Mouse (Mus musculus) embryonic facial prominence, embryonic 12.5 days (tissue): ENCODE measurements around the gene Gpr15. TPM values are rescaled to one million over a fixed set of nuclear protein-coding genes. Genes with fewer than 3 reads are reported as not detected.

Experiments used
- ATAC-seq: fragments of 200-750 bp; cut with Nextera tagmentation; 2 replicates; pipeline ENCODE4 v1.8.0; 2017; ENCODE audit not compliant: insufficient number of reproducible peaks, insufficient read depth, low FRiP score, low TSS enrichment
- H3K27ac ChIP-seq: fragments of 300-500 bp; sonication (generic); 2 replicates; pipeline ENCODE4 v1.5.1; 2016; ENCODE audit warnings: mild to moderate bottlenecking
- H3K27me3 ChIP-seq: fragments of 300-500 bp; sonication (generic); 2 replicates; pipeline ENCODE4 v1.6.1; 2016; ENCODE audit warnings: mild to moderate bottlenecking, moderate library complexity
- H3K36me3 ChIP-seq: fragments of 300-500 bp; sonication (generic); 2 replicates; pipeline ENCODE4 v1.6.1; 2016; ENCODE audit warnings: mild to moderate bottlenecking
- H3K4me1 ChIP-seq: fragments of 300-500 bp; sonication (generic); 2 replicates; pipeline ENCODE4 v1.6.1; 2016
- H3K4me2 ChIP-seq: fragments of 300-500 bp; sonication (generic); replicated peaks from 2 replicates; pipeline ENCODE4 v1.6.1; 2016; ENCODE audit warnings: mild to moderate bottlenecking, moderate library complexity
- H3K4me3 ChIP-seq: fragments of 300-500 bp; sonication (generic); 2 replicates; pipeline ENCODE4 v1.5.1; 2016; ENCODE audit warnings: mild to moderate bottlenecking
- H3K9ac ChIP-seq: fragments of 300-500 bp; sonication (generic); 2 replicates; pipeline ENCODE4 v1.6.1; 2016; ENCODE audit warnings: mild to moderate bottlenecking, moderate library complexity
- H3K9me3 ChIP-seq: fragments of 300-500 bp; sonication (generic); 2 replicates; pipeline ENCODE4 v1.6.1; 2016; ENCODE audit warnings: mild to moderate bottlenecking, moderate library complexity
- WGBS: fragments of 180-500 bp; shearing (Covaris S2); methylation state at CpG from one replicate; pipeline ENCODE4 v1.1.7; 2016; 5-methylcytosine and 5-hydroxymethylcytosine counted together
- polyA plus RNA-seq: library from polyadenylated mRNA; unstranded; fragments of >200 nt; fragmentation: Nextera tagmentation; extraction: Ambion mirVana; gene quantifications from 2 replicates; pipeline ENCODE4 v1.2.1, GENCODE M21; 2016

The Gpr15 gene
- polyA plus RNA-seq, 1 experiment from 2014 or later, result not detected

DNA sequence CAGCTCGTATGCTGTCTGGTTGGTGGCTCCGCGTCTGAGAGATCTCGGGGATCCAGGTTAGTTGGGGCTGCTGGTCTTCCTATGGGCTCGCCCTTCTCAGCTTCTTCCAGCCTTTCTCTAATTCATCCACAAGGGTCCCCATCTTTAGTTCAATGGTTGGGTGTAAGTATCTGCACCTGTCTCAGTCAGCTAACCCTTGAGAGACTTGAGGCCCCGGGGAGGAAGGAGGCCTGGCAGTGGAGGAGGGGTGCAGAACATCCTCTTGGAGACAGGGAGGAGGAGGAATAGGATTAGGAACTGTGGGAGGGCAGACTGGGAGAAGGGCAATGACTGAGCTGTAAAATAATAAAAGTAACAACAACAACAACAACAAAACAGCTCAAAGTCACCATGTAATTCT lies 18.7 kb downstream of the Gpr15 start:
- no peak overlapping the region for H3K9ac ChIP-seq
- H3K27me3 ChIP-seq, result no peaks in the 10 kb centered on the region
- H3K36me3 ChIP-seq, result no peaks in the 10 kb centered on the region
- H3K4me2 ChIP-seq, result no peak overlapping the region
- H3K4me3 ChIP-seq, result no peak overlapping the region
- ATAC-seq, result no peak
- 84% methylated on average over 6 of the region's 6 CpGs for WGBS
- no peaks in the 10 kb centered on the region; the same call in 1 of the 2 replicates for H3K4me1 ChIP-seq
- no peak overlapping the region for H3K27ac ChIP-seq
- H3K9me3 ChIP-seq, result no peaks in the 10 kb centered on the region

DNA sequence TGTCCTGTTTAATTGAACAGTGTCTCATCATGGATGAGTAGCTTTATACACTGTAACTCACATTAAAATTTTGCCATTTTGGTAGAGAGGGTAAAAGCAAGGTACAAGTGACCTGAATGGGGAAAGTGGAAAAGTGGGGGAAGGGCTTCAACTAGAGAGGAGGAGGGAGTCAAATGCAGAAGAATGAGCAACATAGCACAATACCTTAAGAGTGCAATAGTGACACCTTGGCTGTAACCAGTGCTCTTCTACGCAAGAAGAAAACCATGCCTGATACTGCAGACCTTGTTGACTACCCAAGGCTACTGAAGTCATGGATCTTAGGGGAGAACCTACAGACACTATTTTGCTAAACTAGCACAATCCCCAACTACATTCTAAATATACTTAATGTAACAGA lies 21.6 kb downstream of the Gpr15 start:
- H3K36me3 ChIP-seq, result no peaks in the 10 kb centered on the region
- ATAC-seq, result no peak
- 88% methylated on average over 1 of the region's 1 CpGs for WGBS
- H3K9me3 ChIP-seq, result no peaks in the 10 kb centered on the region
- no peak overlapping the region for H3K9ac ChIP-seq
- no peaks in the 10 kb centered on the region for H3K27me3 ChIP-seq
- no peak overlapping the region for H3K4me3 ChIP-seq
- no peaks in the 10 kb centered on the region for H3K4me1 ChIP-seq
- H3K27ac ChIP-seq, result no peak overlapping the region
- H3K4me2 ChIP-seq, result no peak overlapping the region

DNA sequence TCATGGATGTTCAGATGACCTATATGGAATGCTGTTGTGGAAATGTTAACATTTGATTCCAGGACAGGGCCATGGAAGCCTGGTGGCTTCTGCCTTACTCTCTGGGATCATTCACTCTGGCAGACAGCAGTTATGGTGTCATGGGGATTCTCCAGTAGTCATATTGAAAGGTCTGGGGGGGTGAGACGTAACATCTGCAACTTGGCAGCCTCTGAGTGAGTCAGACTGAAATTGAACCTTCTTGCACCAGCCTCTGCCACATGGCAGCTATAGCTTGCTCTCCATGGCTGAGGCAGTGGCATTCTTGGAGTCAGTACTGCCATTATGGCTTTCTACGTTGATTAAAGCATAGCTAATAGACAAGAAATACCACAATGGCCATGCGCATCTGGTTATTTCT lies 22.1 kb downstream of the Gpr15 start:
- no peaks in the 10 kb centered on the region for H3K36me3 ChIP-seq
- H3K9ac ChIP-seq, result no peak overlapping the region
- ATAC-seq, result no peak
- no peaks in the 10 kb centered on the region for H3K4me1 ChIP-seq
- H3K27ac ChIP-seq, result no peak overlapping the region
- H3K4me2 ChIP-seq, result no peak overlapping the region
- H3K9me3 ChIP-seq, result no peaks in the 10 kb centered on the region
- WGBS, result 82% methylated on average over 3 of the region's 3 CpGs
- H3K4me3 ChIP-seq, result no peak overlapping the region
- H3K27me3 ChIP-seq, result no peaks in the 10 kb centered on the region

DNA sequence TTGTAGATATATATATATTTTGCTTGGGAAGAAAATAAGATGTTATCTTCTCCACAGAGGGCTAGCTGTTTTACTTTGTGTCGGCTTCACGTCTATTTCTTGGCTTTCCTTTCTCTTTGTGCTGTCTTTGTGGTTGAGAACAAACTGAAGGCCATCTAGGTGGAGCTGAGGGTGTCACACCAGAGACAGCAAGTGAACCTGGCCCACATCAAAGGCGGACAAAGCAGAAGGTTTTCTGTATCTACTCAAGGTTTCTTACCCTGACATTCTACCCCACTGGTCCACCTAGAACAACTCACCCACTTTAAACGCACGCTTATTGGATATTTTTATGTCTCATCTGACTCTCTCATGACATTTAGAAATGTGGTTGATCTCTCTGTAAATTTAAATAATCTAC lies 24.8 kb downstream of the Gpr15 start:
- no peak overlapping the region for H3K9ac ChIP-seq
- H3K36me3 ChIP-seq, result no peaks in the 10 kb centered on the region
- H3K9me3 ChIP-seq, result no peaks in the 10 kb centered on the region
- H3K4me1 ChIP-seq, result no peaks in the 10 kb centered on the region
- H3K4me2 ChIP-seq, result no peak overlapping the region
- no peak overlapping the region for H3K4me3 ChIP-seq
- H3K27me3 ChIP-seq, result no peaks in the 10 kb centered on the region
- no peak for ATAC-seq
- H3K27ac ChIP-seq, result no peak overlapping the region
- 94% methylated on average over 5 of the region's 5 CpGs for WGBS

DNA sequence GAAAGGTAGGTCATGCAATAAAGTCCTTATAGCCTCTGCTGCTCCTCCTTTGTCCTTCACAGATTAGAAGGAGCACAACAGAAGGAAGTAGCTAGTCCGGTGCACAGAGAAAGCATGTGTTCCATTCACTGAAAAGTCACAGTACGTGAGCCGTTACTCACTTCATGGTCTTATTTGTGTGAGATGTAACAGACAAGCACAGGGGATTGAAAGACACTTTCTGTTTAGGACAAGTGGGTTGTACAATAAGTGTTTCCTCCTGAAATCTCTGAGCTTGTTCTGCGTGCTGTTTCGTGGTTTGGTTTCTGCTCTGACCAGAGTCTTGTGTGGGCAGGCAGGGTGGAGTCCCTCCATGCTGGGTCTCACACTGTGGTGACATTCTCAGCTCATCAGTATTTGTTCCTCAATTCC lies 28.5 kb downstream of the Gpr15 start:
- no peaks in the 10 kb centered on the region for H3K36me3 ChIP-seq
- H3K4me1 ChIP-seq, result no peaks in the 10 kb centered on the region
- no peak overlapping the region for H3K9ac ChIP-seq
- WGBS, result 92% methylated on average over 5 of the region's 5 CpGs
- H3K4me2 ChIP-seq, result no peak overlapping the region
- H3K27me3 ChIP-seq, result no peaks in the 10 kb centered on the region
- no peaks in the 10 kb centered on the region for H3K9me3 ChIP-seq
- H3K27ac ChIP-seq, result no peak overlapping the region
- ATAC-seq, result no peak
- no peak overlapping the region for H3K4me3 ChIP-seq

DNA sequence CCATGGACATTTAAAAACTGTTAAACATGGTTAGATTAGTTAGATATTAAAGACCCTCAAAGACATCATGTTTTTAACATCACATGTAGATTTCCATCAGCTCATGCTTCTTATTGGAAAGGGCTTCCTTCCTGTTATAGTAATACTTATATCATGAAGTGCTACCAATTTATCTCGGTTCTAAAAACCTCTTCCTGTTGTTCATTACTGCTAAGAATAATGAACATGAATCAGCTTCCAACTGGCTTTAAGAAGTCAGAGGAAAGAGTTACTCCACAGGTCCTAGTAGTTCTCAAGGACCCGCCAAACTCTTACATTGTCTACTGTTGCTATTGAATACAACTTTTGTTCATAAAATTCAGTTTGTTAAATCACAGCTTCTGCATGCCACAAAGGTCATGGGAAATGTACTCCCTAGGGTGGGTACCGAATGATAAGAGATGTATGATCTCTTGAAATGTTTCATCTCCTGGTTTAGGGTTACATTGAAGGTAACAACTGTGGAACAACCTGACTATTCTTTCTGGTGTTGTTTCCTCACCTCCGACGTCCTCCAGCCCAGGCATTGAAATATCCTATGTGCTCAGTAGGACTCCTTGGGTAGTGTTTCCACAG lies 29.2 kb downstream of the Gpr15 start:
- Histone ChIP-seq H3K27me3 (no peaks in the 10 kb centered on the region), H3K9ac (no peak overlapping the region), H3K4me1 (no peaks in the 10 kb centered on the region), H3K9me3 (no peaks in the 10 kb centered on the region), H3K27ac (no peak overlapping the region), H3K36me3 (no peaks in the 10 kb centered on the region), H3K4me2 (no peak overlapping the region), H3K4me3 (no peak overlapping the region)
- WGBS, result 83% methylated on average over 5 of the region's 5 CpGs
- no peak for ATAC-seq

DNA sequence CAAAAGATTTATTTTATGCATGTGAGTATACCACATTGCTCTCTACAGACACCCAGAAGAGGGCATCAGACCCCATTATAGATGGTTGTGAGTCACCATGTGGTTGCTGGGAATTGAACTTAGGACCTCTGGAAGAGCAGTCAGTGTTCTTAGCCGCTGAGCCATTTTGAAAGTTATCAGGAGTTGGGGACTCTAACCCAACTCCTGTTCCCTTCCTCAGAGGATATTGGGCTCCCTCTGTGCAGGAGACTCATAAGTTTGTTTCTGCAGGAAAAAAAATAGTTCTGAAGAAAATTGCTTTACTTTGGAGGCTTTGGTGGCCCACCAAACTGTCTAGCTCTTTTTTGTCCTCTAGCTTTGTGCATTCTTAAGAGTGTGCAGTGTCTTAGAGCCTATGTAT lies 30.3 kb downstream of the Gpr15 start:
- H3K36me3 ChIP-seq, result no peaks in the 10 kb centered on the region
- ATAC-seq, result no peak
- H3K9me3 ChIP-seq, result no peaks in the 10 kb centered on the region
- H3K27me3 ChIP-seq, result no peaks in the 10 kb centered on the region
- 97% methylated on average over 1 of the region's 1 CpGs for WGBS
- H3K9ac ChIP-seq, result no peak overlapping the region
- no peaks in the 10 kb centered on the region for H3K4me1 ChIP-seq
- no peak overlapping the region for H3K27ac ChIP-seq
- H3K4me3 ChIP-seq, result no peak overlapping the region
- H3K4me2 ChIP-seq, result no peak overlapping the region

DNA sequence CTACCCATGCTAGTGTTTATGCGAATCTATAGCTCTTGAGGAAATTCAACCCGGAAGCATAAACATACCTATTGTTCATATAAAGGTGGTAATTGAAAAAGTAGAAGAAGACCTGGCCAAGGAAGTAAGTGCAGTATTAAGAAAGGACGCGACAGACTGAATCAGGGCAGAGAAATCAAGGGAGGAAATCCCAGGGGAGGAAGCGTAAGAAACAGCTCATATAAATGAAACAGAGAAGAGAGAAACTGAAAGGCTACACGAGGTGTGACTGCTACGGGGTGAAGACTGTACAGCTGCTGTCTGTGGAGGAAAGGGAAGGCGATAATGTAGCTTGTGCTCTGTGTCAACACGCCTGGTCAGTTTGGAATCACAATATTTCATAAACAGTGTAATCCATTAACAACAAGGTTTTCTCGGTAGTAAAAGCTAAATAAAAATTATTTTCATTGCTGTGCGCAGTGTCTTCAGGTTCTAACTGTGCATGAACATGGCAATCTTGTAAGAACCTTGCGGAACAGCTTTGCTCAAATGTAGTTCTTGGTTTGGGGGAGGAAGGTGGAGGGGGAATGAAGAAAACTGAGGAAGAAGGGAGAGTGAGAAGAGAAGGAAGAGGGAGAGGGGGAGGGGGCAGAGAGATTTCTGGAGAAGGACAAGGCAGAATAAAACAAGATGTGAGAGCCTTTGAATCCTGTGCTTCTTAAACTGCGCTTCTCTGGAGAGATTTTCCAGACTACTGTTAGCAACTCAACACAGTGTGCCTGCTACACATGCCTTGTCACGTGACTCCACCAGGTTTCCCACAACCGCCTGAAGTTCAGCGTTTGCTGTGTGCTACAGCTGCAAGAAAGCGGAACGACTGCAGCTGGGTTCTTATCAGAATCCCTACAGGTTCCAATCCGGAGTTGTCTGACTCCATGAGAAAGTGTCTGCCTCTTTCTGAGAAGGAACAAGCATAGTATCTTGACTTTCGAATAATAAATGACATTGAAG lies 33.0 kb downstream of the Gpr15 start:
- no peak overlapping the region for H3K4me2 ChIP-seq
- H3K36me3 ChIP-seq, result no peaks in the 10 kb centered on the region
- no peak for ATAC-seq
- no peak overlapping the region for H3K9ac ChIP-seq
- WGBS, result 75% methylated on average over 20 of the region's 20 CpGs
- no peaks in the 10 kb centered on the region for H3K27me3 ChIP-seq
- H3K4me3 ChIP-seq, result no peak overlapping the region
- no peaks in the 10 kb centered on the region for H3K9me3 ChIP-seq
- H3K4me1 ChIP-seq, result no peaks in the 10 kb centered on the region
- no peak overlapping the region for H3K27ac ChIP-seq

DNA sequence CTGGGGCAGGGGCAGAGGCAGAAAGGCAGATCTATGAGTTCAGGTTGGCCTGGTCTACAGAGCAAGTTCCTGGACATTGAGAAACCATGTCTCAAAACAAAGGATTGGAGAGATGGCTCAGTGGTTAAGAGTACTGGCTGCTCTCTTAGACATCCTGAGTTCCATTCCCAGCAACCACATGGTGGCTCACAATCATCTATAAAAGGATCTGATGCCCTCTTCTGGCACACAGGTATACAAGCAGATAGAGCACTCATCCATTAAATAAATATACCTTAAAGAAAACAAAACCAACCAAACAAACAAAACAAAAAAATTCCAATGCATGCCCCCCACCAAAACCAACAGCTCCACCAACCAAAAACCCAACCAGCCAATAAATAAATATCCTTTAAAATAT lies 34.3 kb downstream of the Gpr15 start:
- no peaks in the 10 kb centered on the region for H3K4me1 ChIP-seq
- H3K9me3 ChIP-seq, result no peaks in the 10 kb centered on the region
- no peak overlapping the region for H3K4me3 ChIP-seq
- no peaks in the 10 kb centered on the region for H3K27me3 ChIP-seq
- ATAC-seq, result no peak
- no peak overlapping the region for H3K9ac ChIP-seq
- no peaks in the 10 kb centered on the region for H3K36me3 ChIP-seq
- no peak overlapping the region for H3K4me2 ChIP-seq
- no peak overlapping the region for H3K27ac ChIP-seq

DNA sequence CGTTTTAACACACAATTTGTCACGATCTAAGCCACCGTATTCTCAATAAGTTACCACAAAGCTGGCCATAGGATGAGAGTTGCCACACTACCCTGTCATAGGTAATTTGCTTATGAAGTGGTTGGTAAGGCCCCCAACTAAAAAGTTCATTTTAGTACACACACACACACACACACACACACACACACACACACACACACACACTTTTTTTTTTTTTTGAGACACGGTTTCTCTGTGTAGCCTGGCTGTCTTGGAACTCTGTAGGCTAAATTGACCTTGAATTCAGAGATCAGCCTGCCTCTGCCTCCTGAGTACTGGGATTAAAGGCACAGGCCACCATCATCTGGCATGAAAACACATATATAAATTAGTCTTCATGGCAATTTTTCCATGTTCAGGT lies 35.0 kb downstream of the Gpr15 start:
- no peak overlapping the region for H3K27ac ChIP-seq
- no peaks in the 10 kb centered on the region; the same call in 1 of the 2 replicates for H3K36me3 ChIP-seq
- no peaks in the 10 kb centered on the region for H3K9me3 ChIP-seq
- H3K9ac ChIP-seq, result no peak overlapping the region
- H3K27me3 ChIP-seq, result no peaks in the 10 kb centered on the region
- H3K4me3 ChIP-seq, result no peak overlapping the region
- no peak overlapping the region for H3K4me2 ChIP-seq
- WGBS, result 76% methylated on average over 4 of the region's 4 CpGs
- H3K4me1 ChIP-seq, result no peaks in the 10 kb centered on the region
- ATAC-seq, result no peak

DNA sequence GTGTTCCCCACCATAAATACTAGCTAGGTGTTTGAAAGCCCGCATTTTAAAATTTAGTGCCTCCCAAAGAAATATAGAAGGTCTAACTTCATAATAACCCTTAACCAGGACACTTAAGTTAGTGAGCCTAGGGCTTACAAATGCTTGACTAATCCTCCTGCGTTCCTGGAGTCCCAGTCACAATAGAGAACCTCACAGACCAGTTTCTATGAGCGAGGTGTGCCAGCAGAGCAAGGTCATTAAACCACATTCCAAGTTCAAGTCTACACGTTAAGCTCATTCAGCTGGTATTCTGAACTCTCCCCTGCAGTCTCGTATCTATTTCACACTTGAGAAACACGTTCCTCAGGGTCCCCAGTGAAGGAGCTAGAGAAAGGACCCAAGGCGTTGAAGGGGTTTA lies 36.0 kb downstream of the Gpr15 start:
- H3K36me3 ChIP-seq, result peaks cover 6% of the 10 kb centered on the region
- H3K27me3 ChIP-seq, result no peaks in the 10 kb centered on the region
- H3K4me3 ChIP-seq, result no peak overlapping the region
- no peaks in the 10 kb centered on the region for H3K4me1 ChIP-seq
- H3K27ac ChIP-seq, result no peak overlapping the region
- no peaks in the 10 kb centered on the region for H3K9me3 ChIP-seq
- H3K4me2 ChIP-seq, result no peak overlapping the region
- no peak for ATAC-seq
- 77% methylated on average over 7 of the region's 7 CpGs for WGBS
- no peak overlapping the region for H3K9ac ChIP-seq

DNA sequence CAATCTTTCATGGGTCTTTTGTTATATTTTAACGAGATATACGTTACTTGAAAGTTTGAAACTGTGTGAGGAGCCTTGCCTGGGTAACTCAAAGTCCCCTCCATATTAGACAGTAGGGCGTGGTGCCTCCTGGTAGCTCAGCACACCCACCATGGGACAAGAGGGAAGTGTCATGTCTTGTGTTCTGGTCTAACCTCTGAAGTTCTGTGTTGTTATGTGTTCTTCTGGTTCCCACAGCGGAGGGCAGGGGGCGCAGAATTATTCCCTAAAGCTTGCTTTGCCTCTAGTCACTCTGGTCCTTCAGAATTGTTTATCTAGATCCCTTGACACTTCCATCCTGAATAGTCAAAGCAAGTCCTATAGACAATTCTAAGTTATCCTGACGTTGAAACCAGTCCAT lies 36.8 kb downstream of the Gpr15 start:
- WGBS, result 92% methylated on average over 6 of the region's 6 CpGs
- H3K36me3 ChIP-seq, result peaks cover 7% of the 10 kb centered on the region
- H3K9ac ChIP-seq, result no peak overlapping the region
- H3K4me3 ChIP-seq, result no peak overlapping the region
- H3K27ac ChIP-seq, result no peak overlapping the region
- no peak overlapping the region for H3K4me2 ChIP-seq
- H3K27me3 ChIP-seq, result no peaks in the 10 kb centered on the region
- no peaks in the 10 kb centered on the region for H3K9me3 ChIP-seq
- no peaks in the 10 kb centered on the region for H3K4me1 ChIP-seq
- no peak for ATAC-seq
